Mouse (Mus musculus): ENCODE measurements at regions not wholly inside any gene's neighbourhood (a gene's known extent, or its start where the extent isn't known, plus 50 kb on each side); places are given as distances from the start of the nearest gene placed in this dataset.
A peak's percentile ranks its signal among the peaks of the same experiment; 100 is the strongest.
"Not testable (repeated sequence)": the region's sequence is repeated elsewhere in the genome, so short reads cannot be mapped to it uniquely, and the experiment has no call there.

- DNase-seq = no peak
Observed at GRCm38 (mm10) chr10:119094166-119094565, 145.7 kb downstream of the Cand1 start.

DNA sequence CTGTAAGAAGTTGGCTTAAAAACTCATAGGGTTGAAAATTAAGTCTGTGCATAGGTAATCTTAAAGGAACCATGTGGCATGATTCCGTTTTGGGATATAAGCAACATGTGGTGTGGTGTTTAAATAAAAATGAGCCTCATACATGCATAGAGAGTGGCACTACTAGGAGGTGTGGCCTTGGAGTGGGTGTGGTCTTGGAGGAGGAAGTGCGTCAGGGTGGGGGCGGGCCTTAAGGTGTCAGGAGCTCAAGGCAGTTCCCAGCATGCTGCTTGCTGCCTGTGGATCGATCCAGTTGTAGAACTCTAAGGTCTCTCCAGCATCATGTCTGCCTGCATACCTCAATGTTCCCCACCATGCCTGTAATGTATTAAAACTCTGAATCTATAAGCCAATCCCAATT lies 152.0 kb downstream of the Cand1 start:
- DNase-seq = no peak

DNA sequence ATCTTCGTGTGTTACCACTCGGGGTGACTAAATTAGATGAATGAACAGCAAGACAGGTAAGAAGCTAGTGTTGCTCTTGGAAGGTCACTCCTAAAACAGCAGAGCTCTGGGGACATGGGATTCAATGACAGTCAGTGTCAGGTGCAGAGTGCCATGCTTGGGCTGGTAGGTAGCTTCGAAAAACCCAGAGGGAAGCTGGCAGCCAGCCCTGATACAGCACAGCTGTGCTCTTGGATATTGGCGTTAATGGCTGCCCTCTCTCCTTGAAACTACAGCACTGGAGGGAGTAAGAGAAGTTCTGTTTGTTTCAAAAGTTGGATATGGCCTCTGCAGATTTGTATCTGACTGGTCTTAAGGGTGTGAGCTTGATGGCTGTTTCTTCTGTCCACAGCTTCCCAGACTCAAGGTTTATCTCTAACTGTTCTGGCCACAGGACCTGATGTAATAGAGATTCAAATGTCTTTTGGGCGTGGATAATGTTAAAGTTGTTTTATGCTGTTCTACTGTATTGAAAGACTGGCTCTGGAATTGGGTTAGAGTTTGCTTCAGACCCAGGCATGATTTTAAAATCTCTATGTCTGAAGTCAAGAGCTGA lies 152.7 kb downstream of the Cand1 start:
- DNase-seq = no peak

GRCm38 (mm10) chr10:119086450-119086849 lies 153.4 kb downstream of the Cand1 start:
- DNase-seq = no peak

GRCm38 (mm10) chr10:119083431-119083830 lies 156.4 kb downstream of the Cand1 start:
- no peak for DNase-seq

DNA sequence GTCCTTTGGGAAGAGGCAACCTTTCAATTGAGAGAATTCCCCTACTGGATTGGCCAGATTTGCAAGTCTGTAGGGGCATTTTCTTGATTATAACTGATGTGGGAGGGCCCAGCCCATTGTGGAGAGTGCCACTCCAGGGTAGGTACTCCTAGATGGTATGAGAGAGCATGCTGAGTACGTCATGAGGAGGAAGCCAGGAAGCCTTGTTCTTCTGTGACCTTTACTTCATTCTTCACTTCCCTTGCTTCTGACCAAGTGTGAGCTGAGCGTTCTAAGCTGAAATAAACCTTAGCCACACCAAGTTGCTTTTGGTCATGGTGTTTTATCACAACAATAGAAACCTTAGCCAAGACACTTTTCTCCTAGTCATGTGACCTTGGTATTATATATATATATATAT lies 157.0 kb downstream of the Cand1 start:
- no peak for DNase-seq

DNA sequence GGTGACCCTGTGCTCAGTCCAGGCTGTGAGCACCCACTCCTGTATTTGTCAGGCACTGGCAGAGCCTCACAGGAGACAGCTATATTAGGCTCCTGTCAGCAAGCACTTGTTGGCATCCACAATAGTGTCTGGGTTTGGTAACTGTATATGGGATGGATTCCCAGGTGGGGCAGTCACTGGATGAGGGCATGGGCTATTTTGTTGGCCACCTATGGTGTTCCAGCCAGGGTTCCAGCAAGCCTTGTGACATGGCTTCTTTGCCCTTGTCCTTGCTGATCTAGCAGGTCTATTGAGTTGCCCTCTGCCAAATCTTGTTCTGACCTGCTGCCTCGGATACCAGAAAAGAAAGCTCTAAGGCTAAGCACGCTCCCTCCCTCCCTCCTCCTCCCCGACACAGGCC lies 158.1 kb downstream of the Cand1 start:
- DNase-seq = not testable (repeated sequence)

DNA sequence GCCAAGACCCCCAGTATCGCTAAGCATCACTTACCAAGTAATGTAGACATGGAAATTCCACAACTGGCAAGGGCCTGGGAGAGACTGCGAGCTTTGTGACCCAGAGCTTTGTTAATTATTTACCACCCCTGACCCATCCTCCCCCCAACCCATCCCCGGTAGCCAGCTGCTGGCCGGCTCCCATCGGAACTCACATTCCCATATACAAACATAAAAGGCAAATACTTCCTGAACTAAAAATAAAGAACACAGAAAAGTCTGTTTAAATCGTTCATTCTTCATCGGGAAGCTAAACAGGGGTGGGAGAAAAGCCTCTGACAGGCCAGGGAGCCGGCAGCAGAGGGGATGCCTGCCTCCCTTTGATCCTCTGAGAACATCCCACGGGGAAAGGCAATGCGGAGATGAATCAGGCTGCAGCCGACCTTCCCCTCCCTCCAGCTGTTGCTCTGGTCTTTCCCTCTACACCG lies 163.7 kb downstream of the Cand1 start:
- DNase-seq = no peak

- DNase-seq = no peak
Observed at GRCm38 (mm10) chr10:119074887-119075286, 165.0 kb downstream of the Cand1 start.

DNA sequence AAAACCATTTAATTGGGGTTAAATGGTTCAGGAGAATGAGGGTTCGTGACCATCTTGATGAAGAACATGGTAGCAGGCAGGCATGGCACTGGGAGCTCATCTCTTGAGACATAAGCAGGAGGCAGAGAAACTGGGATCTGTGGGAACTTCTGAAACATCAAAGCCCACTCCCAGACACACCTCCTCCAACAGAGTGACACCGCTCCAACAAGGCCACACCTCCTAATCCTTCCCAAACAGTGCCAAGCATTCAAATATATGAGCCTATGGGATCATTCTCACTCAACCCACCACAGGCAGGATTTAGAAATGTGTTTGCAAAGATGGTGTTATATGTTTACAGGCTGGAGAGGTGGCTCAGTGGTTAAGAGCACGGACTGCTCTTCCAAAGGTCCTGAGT lies 165.9 kb downstream of the Cand1 start:
- DNase-seq = no peak

DNA sequence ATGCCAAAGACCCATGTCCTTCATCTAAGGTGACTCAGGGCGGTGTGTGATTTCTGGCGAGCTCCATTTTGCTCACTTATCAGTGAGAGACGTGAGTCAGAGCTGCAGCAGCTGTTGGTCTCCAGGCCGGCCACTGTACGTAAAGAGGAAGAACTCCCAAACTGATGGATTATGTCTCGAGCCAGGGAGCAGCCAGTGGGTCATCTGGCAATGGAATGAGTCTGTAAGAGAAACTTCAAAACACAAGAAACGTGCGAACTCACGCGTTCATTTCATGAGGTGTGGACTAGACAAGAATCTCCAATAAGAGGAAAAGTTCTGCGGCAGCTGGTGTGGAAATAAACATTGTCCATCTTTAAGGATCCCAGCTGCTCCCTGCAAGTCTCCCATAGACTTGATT lies 170.4 kb downstream of the Cand1 start:
- no peak for DNase-seq

- no peak for DNase-seq
Observed at GRCm38 (mm10) chr10:119067838-119068237, 172.0 kb downstream of the Cand1 start.

GRCm38 (mm10) chr10:119067366-119067765 lies 172.5 kb downstream of the Cand1 start:
- DNase-seq = no peak

DNA sequence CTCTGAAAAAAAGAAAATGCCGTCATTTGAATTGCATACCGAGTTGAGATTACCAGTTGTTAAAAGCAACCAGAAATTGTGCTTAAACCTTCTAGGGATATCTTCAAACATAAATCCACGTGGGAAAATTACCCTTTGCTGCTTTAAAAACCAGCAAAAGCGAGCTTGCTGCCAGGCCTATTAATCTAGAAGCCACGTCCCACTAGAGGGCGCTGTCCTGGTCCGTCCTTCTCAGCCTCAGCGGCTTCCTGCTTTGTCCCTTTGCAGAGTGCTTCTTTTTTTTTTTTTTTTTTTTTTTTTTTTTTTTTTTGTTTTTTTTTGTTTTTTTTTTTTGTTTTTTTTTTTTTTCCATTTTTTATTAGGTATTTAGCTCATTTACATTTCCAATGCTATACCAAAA lies 173.9 kb downstream of the Cand1 start:
- peak; percentile 9 for DNase-seq

DNA sequence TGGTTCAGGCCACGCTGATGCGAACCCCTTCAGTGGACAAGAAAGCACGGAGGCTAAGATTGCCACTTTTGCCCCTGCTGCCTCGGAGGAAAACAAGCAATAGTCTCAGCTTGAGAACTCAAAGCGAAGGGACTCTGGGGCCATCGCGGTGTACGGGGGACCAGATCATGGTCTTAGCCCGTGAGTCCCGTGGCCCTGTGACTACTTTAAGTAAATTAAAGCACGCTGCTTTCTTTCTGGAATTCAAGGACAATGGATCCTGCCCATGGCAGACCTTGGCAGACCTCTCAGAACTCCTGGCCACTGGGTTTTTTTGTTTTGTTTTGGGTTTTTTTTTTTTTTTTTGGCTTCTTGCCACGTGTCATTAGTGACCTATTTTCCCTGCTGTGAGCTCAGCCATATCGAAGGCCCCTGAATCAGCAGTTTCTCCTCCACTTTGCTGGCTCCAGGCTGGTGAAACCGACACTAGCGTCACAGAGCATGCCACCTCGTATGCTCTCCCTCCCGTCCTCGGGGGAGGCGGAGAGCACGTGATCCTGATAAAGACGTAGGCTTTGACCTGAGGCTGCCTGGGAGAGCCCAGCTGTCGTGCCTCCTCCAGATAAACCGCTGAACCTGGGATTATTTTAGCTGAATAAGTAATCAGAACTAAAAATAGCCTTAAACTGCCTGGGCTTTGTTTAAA lies 174.6 kb downstream of the Cand1 start:
- no peak for DNase-seq

DNA sequence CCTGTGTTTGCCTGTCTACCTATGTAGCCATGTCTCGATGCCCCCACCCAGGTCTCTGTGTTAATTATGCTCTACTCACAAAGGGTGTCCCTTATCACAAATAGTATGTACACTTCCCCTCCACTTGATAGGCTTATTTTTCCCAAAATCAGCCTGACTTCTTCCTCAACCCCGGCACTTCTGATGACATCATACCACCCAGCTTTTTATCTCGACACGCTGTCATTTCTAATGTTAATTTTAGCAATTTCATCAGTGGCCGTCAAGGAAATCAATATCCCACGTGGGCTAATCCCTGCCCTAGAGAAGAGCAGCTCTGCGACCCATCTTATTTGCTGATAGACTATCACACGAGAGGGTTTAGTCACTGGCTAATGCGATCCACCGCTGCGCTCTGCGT lies 175.6 kb downstream of the Cand1 start:
- DNase-seq = no peak

DNA sequence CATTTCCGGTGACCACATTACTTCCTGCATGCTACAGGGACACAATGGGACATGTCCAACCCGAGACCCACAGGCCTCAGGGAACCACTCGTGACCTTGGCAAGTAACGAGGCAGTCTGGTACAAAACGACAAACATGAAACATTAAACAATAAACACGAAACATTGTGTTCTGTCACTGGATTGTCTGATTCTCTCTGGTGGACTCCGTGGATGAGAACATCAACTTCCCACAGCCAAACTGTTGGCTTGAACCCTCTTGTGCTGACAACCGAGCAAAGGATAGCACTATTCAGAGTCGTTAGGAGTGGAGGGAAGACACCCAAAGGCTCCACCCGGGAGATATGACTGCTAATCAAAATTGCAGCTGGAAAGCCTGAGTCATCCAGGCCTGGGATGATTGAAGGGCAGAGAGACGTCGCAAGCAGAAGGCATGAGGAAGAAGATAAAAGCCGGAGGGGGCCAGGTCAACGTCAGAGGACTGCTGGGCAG lies 176.6 kb downstream of the Cand1 start:
- no peak for DNase-seq

GRCm38 (mm10) chr10:119061958-119062599 lies 177.8 kb downstream of the Cand1 start:
- DNase-seq = no peak

DNA sequence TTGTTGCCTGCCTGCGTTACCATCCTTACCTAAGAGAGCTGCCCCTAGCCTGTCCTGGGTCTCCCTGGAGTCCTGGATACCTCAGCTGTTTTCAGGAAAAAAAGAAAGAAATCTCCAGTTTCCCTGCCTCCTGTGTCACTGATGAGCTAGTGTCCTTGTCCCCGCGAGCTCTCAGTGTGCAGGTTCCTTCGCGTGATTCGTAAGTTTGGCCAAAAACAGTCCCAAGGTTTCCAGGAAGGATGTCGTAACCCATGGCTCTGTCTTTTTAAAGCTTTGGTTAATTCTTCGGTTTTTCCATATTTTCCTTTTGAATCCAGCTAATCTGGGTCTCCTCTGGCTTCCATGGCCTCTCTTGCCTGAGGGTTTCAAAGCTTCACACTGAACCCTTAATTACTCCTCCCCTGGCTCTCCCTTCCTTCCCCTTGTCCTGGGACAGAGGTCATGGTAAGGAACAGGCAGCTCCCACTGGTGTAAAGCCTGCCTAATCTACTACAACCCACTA lies 178.5 kb downstream of the Cand1 start:
- DNase-seq = no peak

- DNase-seq = no peak
Observed at GRCm38 (mm10) chr10:119058493-119059020, 181.3 kb downstream of the Cand1 start.

- DNase-seq = peak; percentile 10
Observed at GRCm38 (mm10) chr10:119055199-119055785, 184.6 kb downstream of the Cand1 start.

- no peak for DNase-seq
Observed at GRCm38 (mm10) chr10:119054191-119055175, 184.5 kb upstream of the Dyrk2 start.
